Comparison of ENCODE assay signal across 19 mouse cellular contexts in genomic region chr10:66172803-66173202, GRCm38 (mm10).
A peak's percentile ranks its signal among the peaks of the same experiment; 100 is the strongest.
DNase-seq lines count a peak whose midpoint lies in the region; ATAC-seq and TF ChIP-seq lines count a peak whose summit lies in the region.
"Had no signal": no experiment of that assay in that cellular context is flagged by ENCODE, and none has a peak within 500 bp of the region (broad histone marks: within the 10 kb centered on the region; RNA-seq: fewer than 3 reads in every experiment).

No protein-coding gene starts in this region.

- no peak overlapping the region for H3K9ac ChIP-seq in midbrain, embryonic 14.5 days (replicated peaks; ENCODE audit: low read length)
- H3K9ac ChIP-seq in midbrain, embryonic 15.5 days: no peak overlapping the region
- H3K9ac ChIP-seq in embryonic facial prominence, embryonic 14.5 days (ENCODE audit: low read depth, low read length): no peak overlapping the region
- no peak overlapping the region for H3K9ac ChIP-seq in limb, embryonic 14.5 days (ENCODE audit: low read depth, low read length, severe bottlenecking)
- H3K9ac ChIP-seq: embryonic facial prominence, embryonic 15.5 days; kidney, embryonic 15.5 days had no signal

- 82% methylated on average over 4 of the region's 4 CpGs for WGBS in midbrain, embryonic 14.5 days
- 64% methylated on average over 4 of the region's 4 CpGs for WGBS in midbrain, embryonic 15.5 days
- 50% methylated on average over 4 of the region's 4 CpGs for WGBS in embryonic facial prominence, embryonic 14.5 days
- WGBS in limb, embryonic 14.5 days: 34% methylated on average over 4 of the region's 4 CpGs

- no peak overlapping the region for H3K4me2 ChIP-seq in midbrain, embryonic 14.5 days (ENCODE audit: low read length)
- no peak overlapping the region for H3K4me2 ChIP-seq in midbrain, embryonic 15.5 days
- H3K4me2 ChIP-seq in embryonic facial prominence, embryonic 14.5 days (ENCODE audit: low read depth, low read length): no peak overlapping the region
- no peak overlapping the region for H3K4me2 ChIP-seq in limb, embryonic 14.5 days (replicated peaks; ENCODE audit: low read depth, low read length, severe bottlenecking)
- H3K4me2 ChIP-seq: embryonic facial prominence, embryonic 15.5 days; heart, embryonic 11.5 days; kidney, embryonic 15.5 days had no signal

- no peaks in the 10 kb centered on the region for H3K36me3 ChIP-seq in midbrain, embryonic 14.5 days (ENCODE audit: control insufficient read depth, insufficient read depth, low read length)
- H3K36me3 ChIP-seq in midbrain, embryonic 15.5 days (replicated peaks): no peaks in the 10 kb centered on the region
- H3K36me3 ChIP-seq in embryonic facial prominence, embryonic 14.5 days (ENCODE audit: control insufficient read depth, insufficient read depth, low read length): no peaks in the 10 kb centered on the region
- H3K36me3 ChIP-seq in limb, embryonic 14.5 days (ENCODE audit: control insufficient read depth, insufficient read depth, low read length): no peaks in the 10 kb centered on the region
- H3K36me3 ChIP-seq: embryonic facial prominence, embryonic 15.5 days; kidney, embryonic 15.5 days; midbrain, embryonic 10.5 days had no signal

- H3K9me3 ChIP-seq in midbrain, embryonic 14.5 days (ENCODE audit: control insufficient read depth, low read length): no peaks in the 10 kb centered on the region
- H3K9me3 ChIP-seq in midbrain, embryonic 15.5 days: no peaks in the 10 kb centered on the region
- no peaks in the 10 kb centered on the region for H3K9me3 ChIP-seq in embryonic facial prominence, embryonic 14.5 days (ENCODE audit: control insufficient read depth, low read length)
- H3K9me3 ChIP-seq in limb, embryonic 14.5 days (ENCODE audit: control insufficient read depth, low read length): no peaks in the 10 kb centered on the region
- H3K9me3 ChIP-seq: embryonic facial prominence, embryonic 15.5 days; kidney, embryonic 15.5 days; midbrain, embryonic 10.5 days had no signal

- TF ChIP-seq POLR2A in limb, embryonic 14.5 days (IDR thresholded peaks at IDR 0.05; ENCODE audit: borderline replicate concordance, extremely low read depth, insufficient read depth, insufficient read length): no peak

- H3K4me3 ChIP-seq in midbrain, embryonic 14.5 days (replicated peaks; ENCODE audit: low read depth, low read length): no peak overlapping the region
- H3K4me3 ChIP-seq in midbrain, embryonic 15.5 days: no peak overlapping the region
- no peak overlapping the region for H3K4me3 ChIP-seq in embryonic facial prominence, embryonic 14.5 days (ENCODE audit: low read depth, low read length)
- no peak overlapping the region for H3K4me3 ChIP-seq in limb, embryonic 14.5 days (replicated peaks; ENCODE audit: low read length)
- H3K4me3 ChIP-seq: embryonic facial prominence, embryonic 15.5 days; kidney, embryonic 15.5 days; midbrain, embryonic 10.5 days had no signal

- no peak overlapping the region for H3K27ac ChIP-seq in midbrain, embryonic 14.5 days (replicated peaks; ENCODE audit: low read depth, low read length)
- H3K27ac ChIP-seq in midbrain, embryonic 15.5 days: no peak overlapping the region
- no peak overlapping the region for H3K27ac ChIP-seq in embryonic facial prominence, embryonic 14.5 days (replicated peaks; ENCODE audit: low read depth, low read length)
- H3K27ac ChIP-seq in limb, embryonic 14.5 days (replicated peaks; ENCODE audit: low read depth, low read length): no peak overlapping the region
- H3K27ac ChIP-seq: embryonic facial prominence, embryonic 15.5 days; kidney, embryonic 15.5 days; macrophage; midbrain, embryonic 10.5 days had no signal

- H3K27me3 ChIP-seq in midbrain, embryonic 14.5 days (ENCODE audit: control insufficient read depth, insufficient read depth, low read length): no peaks in the 10 kb centered on the region
- H3K27me3 ChIP-seq in midbrain, embryonic 15.5 days (replicated peaks): no peaks in the 10 kb centered on the region
- no peaks in the 10 kb centered on the region for H3K27me3 ChIP-seq in embryonic facial prominence, embryonic 14.5 days (replicated peaks; ENCODE audit: control insufficient read depth, insufficient read depth, low read length)
- H3K27me3 ChIP-seq in limb, embryonic 14.5 days (ENCODE audit: control insufficient read depth, insufficient read depth, low read length): no peaks in the 10 kb centered on the region
- H3K27me3 ChIP-seq: embryonic facial prominence, embryonic 15.5 days; kidney, embryonic 15.5 days had no signal

- H3K4me1 ChIP-seq in midbrain, embryonic 14.5 days (ENCODE audit: control insufficient read depth, insufficient read depth, low read length): no peaks in the 10 kb centered on the region
- no peaks in the 10 kb centered on the region for H3K4me1 ChIP-seq in midbrain, embryonic 15.5 days
- no peaks in the 10 kb centered on the region for H3K4me1 ChIP-seq in embryonic facial prominence, embryonic 14.5 days (ENCODE audit: control insufficient read depth, insufficient read depth, low read length)
- H3K4me1 ChIP-seq in limb, embryonic 14.5 days (ENCODE audit: control insufficient read depth, insufficient read depth, low read length): no peaks in the 10 kb centered on the region
- H3K4me1 ChIP-seq: embryonic facial prominence, embryonic 15.5 days; kidney, embryonic 15.5 days; midbrain, embryonic 10.5 days had no signal

- DNase-seq in midbrain, embryonic 14.5 days: peak; percentile 21
- peak; percentile 28 for DNase-seq in embryo, embryonic 10.5 days (ENCODE audit: low spot score)
- peak; percentile 11 for DNase-seq in embryonic facial prominence, embryonic 14.5 days (ENCODE audit: low spot score)
- no peak for DNase-seq in limb, embryonic 14.5 days (ENCODE audit: low spot score)
- no peak for DNase-seq in B cell, adult 2 months
- no peak for DNase-seq in layer of hippocampus, postnatal 14 days (ENCODE audit: low spot score in 2 of 2)
- DNase-seq: adrenal gland, postnatal 14 days; cerebellum, adult 8-10 months; kidney, adult 11 months; kidney, postnatal 36 days; thymus, adult 18-20 months; thymus, postnatal 4 days had no signal

- no peak for ATAC-seq in midbrain, embryonic 14.5 days (ENCODE audit: low FRiP score, low TSS enrichment)
- ATAC-seq in midbrain, embryonic 15.5 days (replicated peaks): no peak
- no peak for ATAC-seq in embryonic facial prominence, embryonic 14.5 days (ENCODE audit: low read depth)
- 0 out of 2 replicates have a peak, but pooled peaks have one; percentile 34 for ATAC-seq in limb, embryonic 14.5 days (ENCODE audit: low FRiP score, low read depth)
- ATAC-seq: forebrain, embryonic 14.5 days had no signal

Comparison
In these comparisons a context has a peak if more than half of its experiments do, and no peak if none do; other contexts are left out.
1. DNase-seq: peak in midbrain, embryonic 14.5 days (single experiment), embryo, embryonic 10.5 days (single experiment) and embryonic facial prominence, embryonic 14.5 days (single experiment); none in limb, embryonic 14.5 days (single experiment), B cell, adult 2 months (0 of 2) and layer of hippocampus, postnatal 14 days (0 of 2).